Mouse (Mus musculus) mouse embryonic stem cell (cell line): ENCODE results near the gene Fam213a.

Experiments used
- in situ Hi-C, 2 experiments: fragments of 300-500 bp; cut with MboI; formaldehyde crosslinking; loops; 1 replicate in 1 of 2; 3 replicates in 1 of 2; pipeline ENCODE4 v1.14.3; 2019 to 2020; ENCODE audit warnings: low sequenced_read_pairs in 2 of 2, low pct_unique_long_range_greater_than_20kb in 1 of 2, mixed read lengths in 1 of 2; ENCODE audit not compliant: unreplicated experiment in 1 of 2

The Fam213a gene

DNA sequence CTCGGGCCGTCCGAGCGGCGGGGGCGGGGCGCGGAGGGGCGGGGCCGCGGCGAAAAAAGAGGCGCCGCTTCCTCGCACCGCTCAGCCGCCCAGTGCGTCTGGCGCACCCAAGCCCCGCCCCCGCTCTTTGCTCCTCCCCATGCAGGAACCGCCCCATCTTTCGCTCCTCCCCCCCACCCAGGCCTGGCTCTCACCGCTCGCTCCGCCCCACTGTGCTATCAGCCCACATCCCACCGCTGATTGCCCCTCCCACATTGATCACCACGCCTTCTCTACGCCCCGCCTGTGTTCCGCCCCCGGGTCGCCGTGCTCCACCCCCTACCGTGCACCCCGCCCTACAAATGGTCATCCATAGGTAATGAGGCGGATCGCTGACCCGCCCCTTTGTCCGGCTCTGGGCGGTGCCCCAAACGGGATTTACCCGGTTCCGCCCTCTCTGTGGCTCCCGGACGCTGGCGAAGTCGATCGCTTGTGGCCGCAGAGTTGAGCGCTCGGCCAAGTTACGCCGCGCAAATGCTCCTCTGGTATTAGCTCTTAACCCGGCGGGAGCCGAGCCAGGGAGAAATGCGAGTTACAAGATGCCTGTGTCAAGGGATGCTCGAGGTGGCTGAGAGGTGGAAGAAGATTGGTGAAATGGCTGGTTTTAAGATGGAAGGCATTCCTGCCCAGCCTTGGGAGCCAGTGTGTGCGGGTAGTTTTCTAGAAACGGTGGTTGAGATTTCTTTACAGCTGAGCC lies 46.6 kb downstream of the Fam213a start:
- in situ Hi-C loops: loop anchor here in 1 of 2 experiments (5.0 kb wide), 1 partner anchor 50 kb away; no protein-coding TSS in a partner anchor

GRCm38 (mm10) chr14:40966392-40966861 lies 47.2 kb downstream of the Fam213a start, which contains the start of gene Tspan14:
TSS of gene Tspan14 (minus strand) at chr14:40966807.
- in situ Hi-C loops: loop anchor here in 1 of 2 experiments (5.0 kb wide), 1 partner anchor 49 kb away; no protein-coding TSS in a partner anchor

- in situ Hi-C loops: loop anchor here in 1 of 2 experiments (5.0 kb wide), 1 partner anchor 48 kb away; no protein-coding TSS in a partner anchor
These were observed 47.9 kb downstream of the Fam213a start for GRCm38 (mm10) chr14:40965507-40966356.

DNA sequence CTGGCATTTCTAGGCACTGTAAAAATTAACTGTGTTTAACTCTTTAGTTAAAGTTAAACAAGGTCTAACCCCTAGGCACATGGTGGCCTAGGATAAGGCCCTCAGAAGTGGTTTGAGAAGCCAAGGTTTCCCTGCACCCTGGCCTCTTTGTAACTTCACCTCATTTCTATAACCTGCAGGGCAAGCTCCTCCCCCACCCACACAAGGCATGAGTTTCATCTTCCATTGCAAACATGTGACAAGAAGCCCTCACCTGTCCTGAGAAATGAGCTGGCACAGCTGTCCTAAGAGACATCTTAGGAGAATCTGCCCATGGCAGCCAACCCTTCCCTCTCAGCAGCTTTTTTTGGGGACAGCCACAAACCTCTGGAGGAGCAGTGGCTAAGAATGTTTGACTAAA lies 48.7 kb downstream of the Fam213a start:
- in situ Hi-C loops: loop anchor here in 1 of 2 experiments (5.0 kb wide), 1 partner anchor 48 kb away; no protein-coding TSS in a partner anchor

DNA sequence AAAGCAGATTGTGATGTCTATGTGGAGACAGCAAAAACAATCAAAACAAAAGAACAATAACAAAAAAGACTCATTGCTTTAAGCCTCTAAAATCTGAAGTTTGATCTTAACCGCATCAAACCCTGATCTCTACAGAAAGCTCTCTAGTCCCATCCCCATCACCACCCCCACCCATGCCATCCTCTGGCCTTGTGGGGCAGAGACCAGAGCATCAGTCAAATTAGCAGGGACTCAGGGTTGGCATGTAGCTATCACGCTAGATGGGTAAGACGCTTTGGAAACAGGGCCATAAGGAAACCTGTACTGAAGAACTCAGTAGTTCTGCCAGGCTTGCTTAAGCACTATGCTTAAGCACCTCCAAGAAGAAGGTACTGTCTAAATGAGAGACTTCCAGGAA lies 49.4 kb downstream of the Fam213a start:
- in situ Hi-C loops: no loop called here

GRCm38 (mm10) chr14:40963501-40964213 lies 49.9 kb downstream of the Fam213a start:
- in situ Hi-C loops: no loop called here

DNA sequence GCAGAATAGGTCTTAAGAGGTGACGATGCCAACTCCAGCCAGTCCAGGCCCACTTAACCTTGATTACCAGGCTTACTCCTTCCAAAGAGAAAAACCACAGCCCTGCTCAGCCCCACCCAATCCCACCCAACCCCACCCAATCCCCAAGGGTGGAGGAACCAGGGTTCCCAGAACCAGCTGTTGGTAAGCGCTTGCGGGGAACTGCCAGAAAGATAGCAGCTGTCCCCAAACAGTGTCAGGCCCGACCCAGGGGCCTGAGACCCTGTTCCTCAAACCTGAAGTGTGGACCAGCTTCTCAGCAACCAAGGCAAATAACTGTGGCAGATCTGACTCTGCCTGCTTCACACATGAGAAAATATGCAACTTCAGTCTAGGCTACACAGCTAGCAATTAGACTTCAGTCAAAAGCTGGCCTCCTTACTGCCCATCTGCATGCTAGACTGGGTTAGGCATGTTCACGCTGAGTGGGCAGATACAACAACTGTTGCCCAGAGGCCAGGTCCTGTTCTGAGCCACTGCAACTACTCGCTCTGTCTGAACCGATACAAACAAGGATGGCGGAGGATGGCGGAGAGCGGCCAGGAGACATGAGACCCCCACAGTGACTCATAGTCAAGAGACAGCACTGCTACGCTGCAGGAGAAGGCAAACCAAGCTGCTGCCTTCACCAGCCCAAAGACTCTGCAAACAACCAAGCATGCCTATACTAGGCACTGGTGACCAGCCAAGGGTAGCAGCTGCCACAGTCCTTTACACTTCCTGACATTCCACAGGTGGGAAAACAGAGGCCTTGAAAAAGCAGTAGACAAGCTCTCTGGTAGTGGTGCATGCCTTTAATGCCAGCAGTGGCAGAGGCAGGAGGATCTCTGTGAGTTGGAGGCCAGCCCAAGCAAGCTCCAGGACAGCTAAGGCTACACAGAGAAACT lies 51.0 kb downstream of the Fam213a start:
- in situ Hi-C loops: no loop called here

DNA sequence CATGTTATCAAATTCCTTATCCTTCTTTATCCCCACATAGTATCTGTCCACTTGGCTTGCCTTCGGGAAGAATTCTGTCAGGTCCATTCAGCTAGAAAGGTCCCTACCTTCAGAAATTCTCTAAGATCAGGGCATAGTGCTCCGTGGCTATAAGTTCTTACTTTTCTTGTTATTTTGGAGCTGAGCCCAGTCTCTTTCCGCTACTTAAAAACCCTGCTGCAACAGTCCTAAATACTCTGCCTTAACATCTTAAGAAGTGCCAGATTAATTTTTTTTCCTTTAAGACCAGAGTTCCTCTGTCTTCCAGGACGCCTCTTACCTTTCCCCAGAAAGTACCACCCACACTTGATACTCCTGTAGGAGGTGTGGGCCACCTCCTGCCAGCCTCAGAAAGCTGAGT lies 53.4 kb downstream of the Fam213a start:
- in situ Hi-C loops: no loop called here

DNA sequence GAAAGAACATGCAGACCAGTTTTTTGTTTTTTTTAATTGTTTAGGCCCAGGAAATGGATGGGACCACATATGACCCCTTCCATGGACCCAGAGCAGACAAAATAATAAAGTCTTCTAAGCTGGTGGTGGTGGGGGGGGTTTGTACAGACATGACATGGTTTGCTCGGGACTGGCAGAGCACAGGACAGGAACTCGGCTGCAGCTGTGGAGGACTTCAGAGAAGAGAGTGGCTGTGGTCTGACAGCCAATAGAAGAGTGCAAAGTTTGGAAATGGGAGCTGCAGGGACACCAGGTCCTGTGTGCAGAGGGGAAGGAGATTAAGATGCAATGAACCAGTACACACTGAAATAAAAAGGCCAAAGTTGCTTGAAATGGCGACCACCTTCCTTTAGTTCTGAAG lies 54.0 kb downstream of the Fam213a start:
- in situ Hi-C loops: no loop called here

GRCm38 (mm10) chr14:40958986-40959381 lies 54.6 kb downstream of the Fam213a start:
- in situ Hi-C loops: no loop called here

- in situ Hi-C loops: no loop called here
These were observed 55.3 kb downstream of the Fam213a start for GRCm38 (mm10) chr14:40958083-40958985.

- in situ Hi-C loops: no loop called here
These were observed 56.0 kb downstream of the Fam213a start for GRCm38 (mm10) chr14:40957607-40958006.

- in situ Hi-C loops: no loop called here
These were observed 57.1 kb downstream of the Fam213a start for GRCm38 (mm10) chr14:40956252-40957146.

DNA sequence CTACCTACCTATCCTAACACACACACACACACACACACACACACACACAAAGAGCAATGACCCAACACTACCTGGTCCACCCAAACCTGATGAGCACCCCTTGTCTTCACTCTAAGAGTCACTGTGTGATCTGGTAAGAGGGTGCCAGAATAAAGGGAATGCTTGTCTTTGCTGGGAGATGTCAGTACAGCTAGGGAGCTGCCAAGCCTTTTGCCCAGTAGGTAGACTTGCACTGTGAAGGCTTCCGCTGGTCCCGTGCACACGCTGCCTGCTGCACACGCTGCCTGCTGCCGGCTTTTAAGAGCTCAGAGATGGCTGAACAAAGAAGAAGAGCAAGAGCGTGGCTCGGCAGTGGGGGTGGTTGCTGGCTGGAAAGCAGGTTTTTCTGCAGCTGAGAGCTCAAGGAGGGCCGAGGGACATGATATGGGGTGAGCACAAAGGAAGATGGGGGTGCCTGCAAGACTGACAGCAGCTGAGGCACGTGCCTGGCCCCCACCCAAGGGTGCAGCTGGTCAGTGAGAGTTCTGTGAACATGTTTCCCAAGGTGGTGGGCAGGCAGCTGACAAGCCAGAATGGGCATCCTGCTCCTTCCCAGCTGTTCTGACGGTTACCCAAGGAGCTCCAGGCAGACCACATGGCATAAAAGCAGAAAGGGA lies 57.9 kb downstream of the Fam213a start:
- in situ Hi-C loops: no loop called here

GRCm38 (mm10) chr14:40955146-40955545 lies 58.4 kb downstream of the Fam213a start:
- in situ Hi-C loops: no loop called here
